Mouse (Mus musculus): Measurements from ENCODE around the gene Cdk14.

DNA sequence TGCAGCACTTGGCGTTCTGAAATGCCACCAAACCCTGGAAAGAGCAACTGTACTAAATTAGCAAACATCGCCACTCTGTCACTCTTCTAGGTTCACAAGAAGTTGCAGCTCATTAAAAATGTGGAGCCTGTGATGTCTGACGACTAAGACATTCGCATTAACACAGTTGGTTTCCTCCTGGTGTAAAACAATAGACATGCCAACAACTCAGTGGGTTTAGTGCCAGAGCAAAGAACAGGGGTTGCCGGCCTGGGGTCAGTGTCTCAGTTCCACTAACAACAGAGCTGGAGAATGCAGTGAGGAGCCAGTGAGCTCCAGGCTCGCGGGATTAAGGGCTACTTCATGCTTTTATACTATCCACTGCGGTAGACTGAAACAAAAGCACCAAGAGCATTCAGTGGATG is 598.7 kb downstream of the Cdk14 start:
- TF ChIP-seq ZNF384 (IDR thresholded peaks at IDR 0.05; ENCODE audit: low read depth, low read length) (no peak), ZC3H11A (IDR thresholded peaks at IDR 0.05; ENCODE audit: borderline replicate concordance, low read depth, low read length) (no peak)

Measured in ES-E14 (cell line).